Mouse (Mus musculus): ENCODE measurements at regions not wholly inside any gene's neighbourhood (a gene's known extent, or its start where the extent isn't known, plus 50 kb on each side); places are given as distances from the start of the nearest gene placed in this dataset.

- H3K4me3 ChIP-seq, result no peak overlapping the region
- ATAC-seq (replicated peaks; ENCODE audit: insufficient number of reproducible peaks, insufficient read depth, low FRiP score, low read depth), result no peak
- H3K27ac ChIP-seq, result no peak overlapping the region
- H3K4me1 ChIP-seq (replicated peaks), result no peaks in the 10 kb centered on the region
- H3K9me3 ChIP-seq (replicated peaks), result no peaks in the 10 kb centered on the region
- no peaks in the 10 kb centered on the region for H3K27me3 ChIP-seq
- WGBS, result 91% methylated on average over 1 of the region's 1 CpGs
- no peak overlapping the region for H3K9ac ChIP-seq
- no peaks in the 10 kb centered on the region for H3K36me3 ChIP-seq
- no peak overlapping the region for H3K4me2 ChIP-seq
Observed at GRCm38 (mm10) chr15:70489548-70489947, 3344.8 kb upstream of the Gm6569 start.

GRCm38 (mm10) chr15:70507046-70507818 is 3327.1 kb upstream of the Gm6569 start:
- Histone ChIP-seq H3K4me2 (no peak overlapping the region), H3K9ac (no peak overlapping the region), H3K27ac (no peak overlapping the region), H3K36me3 (no peaks in the 10 kb centered on the region), H3K4me3 (no peak overlapping the region), H3K4me1 (replicated peaks) (no peaks in the 10 kb centered on the region), H3K9me3 (replicated peaks) (no peaks in the 10 kb centered on the region), H3K27me3 (no peaks in the 10 kb centered on the region)
- ATAC-seq (replicated peaks; ENCODE audit: insufficient number of reproducible peaks, insufficient read depth, low FRiP score, low read depth), result no peak
- WGBS, result 80% methylated on average over 2 of the region's 2 CpGs

- Histone ChIP-seq H3K9ac (no peak overlapping the region), H3K4me2 (no peak overlapping the region), H3K9me3 (replicated peaks) (no peaks in the 10 kb centered on the region), H3K4me3 (no peak overlapping the region), H3K36me3 (no peaks in the 10 kb centered on the region), H3K27me3 (no peaks in the 10 kb centered on the region), H3K4me1 (replicated peaks) (no peaks in the 10 kb centered on the region), H3K27ac (no peak overlapping the region)
- 82% methylated on average over 4 of the region's 4 CpGs for WGBS
- no peak for ATAC-seq (replicated peaks; ENCODE audit: insufficient number of reproducible peaks, insufficient read depth, low FRiP score, low read depth)
Observed at GRCm38 (mm10) chr15:70520551-70520950, 3313.8 kb upstream of the Gm6569 start.

GRCm38 (mm10) chr15:70554773-70555582 is 3279.4 kb upstream of the Gm6569 start:
- 0 out of 2 replicates have a peak overlapping the region, but pooled peaks have one; percentile 6 for H3K4me3 ChIP-seq
- no peaks in the 10 kb centered on the region for H3K9me3 ChIP-seq (replicated peaks)
- H3K4me2 ChIP-seq, result peak overlapping the region; percentile 28
- 42% methylated on average over 18 of the region's 18 CpGs for WGBS
- no peak overlapping the region for H3K9ac ChIP-seq
- no peak for ATAC-seq (replicated peaks; ENCODE audit: insufficient number of reproducible peaks, insufficient read depth, low FRiP score, low read depth)
- no peak overlapping the region for H3K27ac ChIP-seq
- no peaks in the 10 kb centered on the region for H3K4me1 ChIP-seq (replicated peaks)
- H3K27me3 ChIP-seq, result no peaks in the 10 kb centered on the region
- no peaks in the 10 kb centered on the region for H3K36me3 ChIP-seq

- Histone ChIP-seq H3K9ac (no peak overlapping the region), H3K4me3 (0 out of 2 replicates have a peak overlapping the region, but pooled peaks have one; percentile 6), H3K4me2 (peak overlapping the region; percentile 28), H3K36me3 (no peaks in the 10 kb centered on the region), H3K27ac (no peak overlapping the region), H3K9me3 (replicated peaks) (no peaks in the 10 kb centered on the region), H3K4me1 (replicated peaks) (no peaks in the 10 kb centered on the region), H3K27me3 (no peaks in the 10 kb centered on the region)
- WGBS, result 60% methylated on average over 1 of the region's 1 CpGs
- ATAC-seq (replicated peaks; ENCODE audit: insufficient number of reproducible peaks, insufficient read depth, low FRiP score, low read depth), result no peak
Observed at GRCm38 (mm10) chr15:70555583-70555894, 3278.8 kb upstream of the Gm6569 start.

- H3K27me3 ChIP-seq, result no peaks in the 10 kb centered on the region
- 70% methylated on average over 1 of the region's 1 CpGs for WGBS
Observed at GRCm38 (mm10) chr15:70594295-70594694, 3240.1 kb upstream of the Gm6569 start.

GRCm38 (mm10) chr15:70600762-70601489 is 3233.4 kb upstream of the Gm6569 start:
- Histone ChIP-seq H3K4me2 (no peak overlapping the region), H3K4me3 (no peak overlapping the region), H3K4me1 (replicated peaks) (no peaks in the 10 kb centered on the region), H3K9me3 (replicated peaks) (no peaks in the 10 kb centered on the region), H3K27ac (no peak overlapping the region), H3K27me3 (no peaks in the 10 kb centered on the region), H3K36me3 (no peaks in the 10 kb centered on the region), H3K9ac (no peak overlapping the region)
- no peak for ATAC-seq (replicated peaks; ENCODE audit: insufficient number of reproducible peaks, insufficient read depth, low FRiP score, low read depth)
- WGBS, result 53% methylated on average over 2 of the region's 2 CpGs

More at GRCm38 (mm10) chr15:70594295-70594694, 3240.1 kb upstream of the Gm6569 start:
- no peaks in the 10 kb centered on the region for H3K9me3 ChIP-seq (replicated peaks)
- H3K4me1 ChIP-seq (replicated peaks), result no peaks in the 10 kb centered on the region
- H3K4me2 ChIP-seq, result no peak overlapping the region
- H3K36me3 ChIP-seq, result no peaks in the 10 kb centered on the region
- H3K4me3 ChIP-seq, result no peak overlapping the region
- ATAC-seq (replicated peaks; ENCODE audit: insufficient number of reproducible peaks, insufficient read depth, low FRiP score, low read depth), result no peak
- H3K27ac ChIP-seq, result no peak overlapping the region
- H3K9ac ChIP-seq, result no peak overlapping the region

- Histone ChIP-seq H3K9me3 (replicated peaks) (no peaks in the 10 kb centered on the region), H3K4me2 (no peak overlapping the region), H3K4me1 (replicated peaks) (no peaks in the 10 kb centered on the region), H3K27ac (no peak overlapping the region), H3K9ac (no peak overlapping the region), H3K4me3 (no peak overlapping the region), H3K27me3 (no peaks in the 10 kb centered on the region), H3K36me3 (no peaks in the 10 kb centered on the region)
- 76% methylated on average over 4 of the region's 4 CpGs for WGBS
- ATAC-seq (replicated peaks; ENCODE audit: insufficient number of reproducible peaks, insufficient read depth, low FRiP score, low read depth), result no peak
Observed at GRCm38 (mm10) chr15:70605251-70605650, 3229.1 kb upstream of the Gm6569 start.

GRCm38 (mm10) chr15:70606896-70607295 is 3227.5 kb upstream of the Gm6569 start:
- Histone ChIP-seq H3K4me2 (no peak overlapping the region), H3K9me3 (replicated peaks) (no peaks in the 10 kb centered on the region), H3K4me3 (no peak overlapping the region), H3K9ac (no peak overlapping the region), H3K36me3 (no peaks in the 10 kb centered on the region), H3K27ac (no peak overlapping the region), H3K27me3 (no peaks in the 10 kb centered on the region), H3K4me1 (replicated peaks) (no peaks in the 10 kb centered on the region)
- ATAC-seq (replicated peaks; ENCODE audit: insufficient number of reproducible peaks, insufficient read depth, low FRiP score, low read depth), result no peak
- WGBS, result 82% methylated on average over 1 of the region's 1 CpGs

GRCm38 (mm10) chr15:70618131-70618674 is 3216.2 kb upstream of the Gm6569 start:
- no peak for ATAC-seq (replicated peaks; ENCODE audit: insufficient number of reproducible peaks, insufficient read depth, low FRiP score, low read depth)
- 65% methylated on average over 2 of the region's 2 CpGs for WGBS
- H3K9me3 ChIP-seq (replicated peaks), result no peaks in the 10 kb centered on the region
- no peaks in the 10 kb centered on the region for H3K27me3 ChIP-seq
- no peaks in the 10 kb centered on the region for H3K4me1 ChIP-seq (replicated peaks)
- no peak overlapping the region for H3K4me3 ChIP-seq
- no peak overlapping the region for H3K4me2 ChIP-seq
- no peaks in the 10 kb centered on the region for H3K36me3 ChIP-seq
- H3K9ac ChIP-seq, result no peak overlapping the region
- H3K27ac ChIP-seq, result no peak overlapping the region

- Histone ChIP-seq H3K4me1 (replicated peaks) (no peaks in the 10 kb centered on the region), H3K36me3 (no peaks in the 10 kb centered on the region), H3K27me3 (no peaks in the 10 kb centered on the region), H3K9me3 (replicated peaks) (no peaks in the 10 kb centered on the region), H3K4me2 (no peak overlapping the region), H3K27ac (no peak overlapping the region), H3K9ac (no peak overlapping the region), H3K4me3 (no peak overlapping the region)
- ATAC-seq (replicated peaks; ENCODE audit: insufficient number of reproducible peaks, insufficient read depth, low FRiP score, low read depth), result no peak
- WGBS, result 56% methylated on average over 2 of the region's 2 CpGs
Observed at GRCm38 (mm10) chr15:70641051-70641552, 3193.3 kb upstream of the Gm6569 start.

All from heart, embryonic 15.5 days (tissue).